Mouse (Mus musculus) forebrain, embryonic 12.5 days (tissue): ENCODE measurements around the gene Dnajc16. TPM values are rescaled to one million over a fixed set of nuclear protein-coding genes. Genes with fewer than 3 reads are reported as not detected.

Experiments used
- ATAC-seq: fragments of 200-750 bp; cut with Nextera tagmentation; 2 replicates; pipeline ENCODE4 v1.8.0; 2017; ENCODE audit warnings: moderate TSS enrichment; ENCODE audit not compliant: low FRiP score
- H3K27ac ChIP-seq: fragments of 300-500 bp; sonication (generic); 2 replicates; pipeline ENCODE4 v1.5.1; 2016; ENCODE audit warnings: mild to moderate bottlenecking
- H3K27me3 ChIP-seq: fragments of 300-500 bp; sonication (generic); 2 replicates; pipeline ENCODE4 v1.6.1; 2016; ENCODE audit warnings: mild to moderate bottlenecking
- H3K36me3 ChIP-seq: fragments of 300-500 bp; sonication (generic); replicated peaks from 2 replicates; pipeline ENCODE4 v1.6.1; 2016; ENCODE audit warnings: mild to moderate bottlenecking
- H3K4me1 ChIP-seq: fragments of 300-500 bp; sonication (generic); 2 replicates; pipeline ENCODE4 v1.6.1; 2016
- H3K4me2 ChIP-seq: fragments of 300-500 bp; sonication (generic); 2 replicates; pipeline ENCODE4 v1.6.1; 2016; ENCODE audit warnings: mild to moderate bottlenecking, moderate library complexity
- H3K4me3 ChIP-seq: fragments of 300-500 bp; sonication (generic); replicated peaks from 2 replicates; pipeline ENCODE4 v1.5.1; 2016; ENCODE audit warnings: mild to moderate bottlenecking
- H3K9ac ChIP-seq: fragments of 300-500 bp; sonication (generic); 2 replicates; pipeline ENCODE4 v1.6.1; 2016; ENCODE audit warnings: mild to moderate bottlenecking
- H3K9me3 ChIP-seq: fragments of 300-500 bp; sonication (generic); 2 replicates; pipeline ENCODE4 v1.6.1; 2016
- WGBS: fragments of 180-500 bp; shearing (Covaris S2); methylation state at CpG from one replicate; pipeline ENCODE4 v1.1.7; 2016; 5-methylcytosine and 5-hydroxymethylcytosine counted together
- polyA plus RNA-seq: library from polyadenylated mRNA; unstranded; fragments of >200 nt; fragmentation: Nextera tagmentation; extraction: Ambion mirVana; gene quantifications from 2 replicates; pipeline ENCODE4 v1.2.1, GENCODE M21; 2016

The Dnajc16 gene
- polyA plus RNA-seq, 1 experiment from 2014 or later, result 6.7 TPM

DNA sequence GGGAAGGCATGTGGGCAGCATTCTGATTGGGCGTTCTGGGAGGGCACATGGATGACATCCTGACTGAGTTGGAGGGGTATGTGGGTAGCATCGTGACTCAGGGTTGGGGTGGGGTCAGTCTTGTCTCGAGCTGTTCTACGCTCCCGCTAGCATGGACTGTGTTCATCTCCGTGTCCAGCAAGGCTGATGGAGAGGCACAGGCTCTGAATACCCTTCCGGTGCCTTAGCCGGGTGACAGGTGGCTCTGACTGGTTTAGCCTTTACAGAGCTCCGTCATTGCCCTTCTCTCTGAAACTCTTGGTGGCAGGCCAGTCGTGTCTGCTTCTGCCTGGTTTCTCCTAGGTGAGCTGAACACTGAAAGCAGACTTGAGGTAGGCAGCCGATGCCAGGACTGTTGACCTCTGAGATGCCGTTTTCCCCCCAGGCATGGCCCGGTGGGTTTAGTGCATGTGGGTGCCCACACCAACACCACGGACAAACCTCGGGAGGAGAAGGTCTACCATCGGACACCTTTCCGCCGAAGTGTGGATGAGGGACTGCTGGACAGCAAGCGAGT lies 35.3 kb downstream of the Dnajc16 start:
- Histone ChIP-seq H3K9ac (no peak overlapping the region), H3K27me3 (no peaks in the 10 kb centered on the region), H3K4me3 (no peak overlapping the region), H3K4me2 (no peak overlapping the region), H3K36me3 (no peaks in the 10 kb centered on the region), H3K27ac (no peak overlapping the region), H3K9me3 (no peaks in the 10 kb centered on the region), H3K4me1 (no peaks in the 10 kb centered on the region)
- 88% methylated on average over 19 of the region's 19 CpGs for WGBS
- no peak for ATAC-seq

DNA sequence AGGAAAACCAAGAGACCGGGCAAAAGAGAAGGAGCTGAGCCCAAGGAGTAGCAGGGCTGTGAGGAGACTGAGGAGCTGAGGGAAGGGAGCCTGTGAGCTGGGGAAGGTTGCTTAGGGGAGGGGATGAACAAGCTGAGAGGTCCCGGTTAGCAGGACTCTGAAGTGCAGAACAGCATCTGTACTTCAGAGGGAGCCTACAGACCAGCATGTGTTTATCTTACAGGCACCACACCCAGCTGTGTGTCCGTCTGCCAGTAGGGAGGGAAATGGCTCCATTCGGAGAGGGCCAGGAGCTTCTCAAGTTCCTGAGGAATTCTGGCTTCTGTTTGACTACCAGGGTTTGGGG lies 38.7 kb downstream of the Dnajc16 start:
- no peak for ATAC-seq
- Histone ChIP-seq H3K9me3 (no peaks in the 10 kb centered on the region), H3K27me3 (0 out of 2 replicates have a peak, but pooled peaks cover 3% of the 10 kb centered on the region), H3K4me3 (no peak overlapping the region), H3K4me1 (no peaks in the 10 kb centered on the region), H3K27ac (no peak overlapping the region), H3K4me2 (no peak overlapping the region), H3K9ac (no peak overlapping the region), H3K36me3 (no peaks in the 10 kb centered on the region)
- WGBS, result 18% methylated on average over 4 of the region's 4 CpGs

GRCm38 (mm10) chr4:141751419-141752075 lies 39.2 kb downstream of the Dnajc16 start:
- Histone ChIP-seq H3K9me3 (no peaks in the 10 kb centered on the region), H3K36me3 (no peaks in the 10 kb centered on the region), H3K9ac (no peak overlapping the region), H3K4me1 (no peaks in the 10 kb centered on the region), H3K4me2 (no peak overlapping the region), H3K27me3 (0 out of 2 replicates have a peak, but pooled peaks cover 3% of the 10 kb centered on the region), H3K4me3 (no peak overlapping the region), H3K27ac (no peak overlapping the region)
- ATAC-seq, result no peak
- 56% methylated on average over 4 of the region's 4 CpGs for WGBS

- Histone ChIP-seq H3K4me3 (no peak overlapping the region), H3K4me1 (no peaks in the 10 kb centered on the region), H3K4me2 (no peak overlapping the region), H3K27me3 (0 out of 2 replicates have a peak, but pooled peaks cover 3% of the 10 kb centered on the region), H3K9ac (no peak overlapping the region), H3K9me3 (no peaks in the 10 kb centered on the region), H3K27ac (no peak overlapping the region), H3K36me3 (no peaks in the 10 kb centered on the region)
- no peak for ATAC-seq
- WGBS, result 68% methylated on average over 3 of the region's 3 CpGs
Observed at GRCm38 (mm10) chr4:141750826-141751225, 39.9 kb downstream of the Dnajc16 start.

- no peaks in the 10 kb centered on the region for H3K9me3 ChIP-seq
- H3K9ac ChIP-seq, result no peak overlapping the region
- H3K4me2 ChIP-seq, result no peak overlapping the region
- ATAC-seq, result no peak
- WGBS, result 47% methylated on average over 11 of the region's 11 CpGs
- H3K4me1 ChIP-seq, result no peaks in the 10 kb centered on the region
- H3K36me3 ChIP-seq, result no peaks in the 10 kb centered on the region
- H3K4me3 ChIP-seq, result no peak overlapping the region
- H3K27me3 ChIP-seq, result 0 out of 2 replicates have a peak, but pooled peaks cover 3% of the 10 kb centered on the region
- H3K27ac ChIP-seq, result no peak overlapping the region
Observed at GRCm38 (mm10) chr4:141749557-141749956, 41.2 kb downstream of the Dnajc16 start.

DNA sequence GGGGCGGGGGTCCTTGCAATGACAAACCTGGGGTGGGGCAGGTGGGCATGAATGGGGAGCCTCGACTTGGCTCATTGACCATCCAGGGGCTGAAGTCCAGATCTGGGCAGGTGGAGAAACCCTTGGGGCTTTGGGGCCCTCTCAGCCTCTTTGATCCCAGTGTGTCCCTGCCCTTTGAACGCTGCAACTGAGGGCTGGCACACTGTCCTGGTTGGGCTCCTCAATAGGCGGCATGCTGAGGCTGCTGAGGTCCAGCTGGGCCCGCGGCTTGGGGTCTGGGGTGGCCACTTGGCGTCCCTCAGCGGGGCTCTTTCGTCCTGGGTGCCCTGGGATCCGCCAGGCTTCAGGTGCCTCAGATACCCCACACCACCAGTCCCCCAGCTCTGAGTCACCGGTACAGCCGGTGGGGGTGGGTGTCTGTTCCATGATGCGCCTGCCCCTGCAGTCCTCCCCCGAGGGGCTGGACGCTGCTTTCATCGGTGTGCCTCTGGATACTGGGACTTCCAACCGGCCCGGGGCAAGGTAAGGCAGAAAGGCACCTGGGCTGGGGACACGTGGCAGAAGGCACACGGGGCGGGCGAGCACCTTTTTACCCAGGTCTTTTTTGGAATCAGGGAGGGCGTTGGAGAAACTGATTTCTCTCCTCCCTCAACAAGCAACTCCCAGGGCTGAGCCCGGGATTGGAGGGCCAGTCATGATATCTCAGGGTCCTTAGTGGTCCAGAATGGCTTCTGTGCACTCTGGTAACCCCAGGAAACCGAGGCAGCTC lies 44.0 kb downstream of the Dnajc16 start, which contains the start of gene Agmat:
TSS of gene Agmat (plus strand) at position 95 of the 769 bp plus-strand sequence.
- H3K9me3 ChIP-seq, result no peaks in the 10 kb centered on the region
- H3K27ac ChIP-seq, result no peak within 1 kb of the TSS
- H3K36me3 ChIP-seq, result no peaks in the 10 kb centered on the region
- no peak within 1 kb of the TSS for H3K9ac ChIP-seq
- H3K27me3 ChIP-seq, result 0 out of 2 replicates have a peak, but pooled peaks cover 3% of the 10 kb centered on the region
- no peak within 1 kb of the TSS for H3K4me2 ChIP-seq
- H3K4me3 ChIP-seq, result no peak within 1 kb of the TSS
- no peaks in the 10 kb centered on the region for H3K4me1 ChIP-seq
- ATAC-seq, result no peak
- 30% methylated on average over 24 of the region's 25 CpGs for WGBS

DNA sequence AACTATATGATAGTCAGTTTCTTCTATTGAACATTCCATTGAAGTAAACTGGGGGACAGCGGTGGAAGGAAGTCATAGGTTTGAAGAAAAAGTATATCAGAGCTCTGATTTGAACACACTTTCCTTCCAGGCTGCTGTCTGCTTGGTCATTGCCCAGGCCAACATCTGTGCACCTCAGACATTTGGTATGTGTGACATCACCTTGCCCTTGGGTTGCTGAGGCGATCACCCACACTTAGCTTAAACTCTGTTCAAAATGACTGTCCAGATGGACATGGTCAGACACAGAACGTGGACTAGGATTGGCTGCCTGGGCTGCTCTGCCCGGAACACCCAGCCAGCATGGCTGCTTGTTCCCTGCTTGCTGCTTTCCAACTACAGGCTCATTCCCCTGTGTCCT lies 48.4 kb downstream of the Dnajc16 start:
- Histone ChIP-seq H3K4me3 (no peak overlapping the region), H3K4me1 (no peaks in the 10 kb centered on the region), H3K9me3 (no peaks in the 10 kb centered on the region), H3K9ac (no peak overlapping the region), H3K4me2 (no peak overlapping the region), H3K27me3 (no peaks in the 10 kb centered on the region), H3K27ac (no peak overlapping the region), H3K36me3 (no peaks in the 10 kb centered on the region)
- no peak for ATAC-seq
- WGBS, result 92% methylated on average over 4 of the region's 4 CpGs

GRCm38 (mm10) chr4:141741856-141742255 lies 48.9 kb downstream of the Dnajc16 start:
- no peak overlapping the region for H3K9ac ChIP-seq
- 71% methylated on average over 9 of the region's 9 CpGs for WGBS
- H3K4me1 ChIP-seq, result no peaks in the 10 kb centered on the region
- no peaks in the 10 kb centered on the region for H3K9me3 ChIP-seq
- no peak overlapping the region for H3K27ac ChIP-seq
- no peak for ATAC-seq
- no peaks in the 10 kb centered on the region for H3K36me3 ChIP-seq
- no peak overlapping the region for H3K4me3 ChIP-seq
- H3K4me2 ChIP-seq, result no peak overlapping the region
- H3K27me3 ChIP-seq, result no peaks in the 10 kb centered on the region

- Histone ChIP-seq H3K9ac (no peak overlapping the region), H3K4me2 (no peak overlapping the region), H3K4me1 (peaks cover 9% of the 10 kb centered on the region), H3K4me3 (no peak overlapping the region), H3K9me3 (no peaks in the 10 kb centered on the region), H3K36me3 (no peaks in the 10 kb centered on the region), H3K27me3 (no peaks in the 10 kb centered on the region), H3K27ac (no peak overlapping the region)
- 76% methylated on average over 8 of the region's 8 CpGs for WGBS
- no peak for ATAC-seq
Observed at GRCm38 (mm10) chr4:141738015-141738414, 52.7 kb downstream of the Dnajc16 start.

DNA sequence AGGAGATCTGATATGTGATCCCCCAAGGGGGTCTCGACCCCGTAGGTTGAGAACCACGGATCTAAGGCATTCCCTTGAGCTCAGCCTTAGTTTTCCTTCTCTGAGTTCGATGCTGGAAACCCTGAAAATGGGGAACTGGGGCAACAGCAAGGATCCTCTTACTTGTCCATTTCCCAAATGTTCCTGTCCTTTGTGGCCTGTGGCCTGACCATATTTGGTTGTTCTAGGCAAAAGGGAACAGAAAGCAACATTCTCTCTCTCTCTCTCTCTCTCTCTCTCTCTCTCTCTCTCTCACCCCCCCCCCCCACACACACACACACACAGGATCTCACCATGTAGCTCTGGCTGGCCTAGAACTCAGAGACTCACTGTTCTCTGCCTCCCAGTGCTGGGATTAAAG lies 53.9 kb downstream of the Dnajc16 start:
- H3K4me1 ChIP-seq, result peaks cover 9% of the 10 kb centered on the region
- H3K4me2 ChIP-seq, result no peak overlapping the region
- no peak overlapping the region for H3K4me3 ChIP-seq
- H3K9ac ChIP-seq, result no peak overlapping the region
- WGBS, result 81% methylated on average over 4 of the region's 4 CpGs
- ATAC-seq, result no peak
- H3K27ac ChIP-seq, result no peak overlapping the region
- no peaks in the 10 kb centered on the region for H3K9me3 ChIP-seq
- H3K27me3 ChIP-seq, result no peaks in the 10 kb centered on the region
- H3K36me3 ChIP-seq, result no peaks in the 10 kb centered on the region

GRCm38 (mm10) chr4:141735206-141735560 lies 55.5 kb downstream of the Dnajc16 start:
- peaks cover 9% of the 10 kb centered on the region for H3K4me1 ChIP-seq
- no peaks in the 10 kb centered on the region for H3K9me3 ChIP-seq
- 26% methylated on average over 9 of the region's 9 CpGs for WGBS
- peak overlapping the region; percentile 65 for H3K4me2 ChIP-seq
- H3K36me3 ChIP-seq, result no peaks in the 10 kb centered on the region
- no peak overlapping the region for H3K27ac ChIP-seq
- peaks cover 6% of the 10 kb centered on the region for H3K27me3 ChIP-seq
- no peak for ATAC-seq
- peak overlapping the region; percentile 38; the same call in 1 of the 2 replicates for H3K9ac ChIP-seq
- H3K4me3 ChIP-seq, result peak overlapping the region; percentile 40

- H3K4me3 ChIP-seq, result peak overlapping the region; percentile 40
- no peak overlapping the region for H3K27ac ChIP-seq
- 7% methylated on average over 24 of the region's 24 CpGs for WGBS
- peak overlapping the region; percentile 65 for H3K4me2 ChIP-seq
- peaks cover 7% of the 10 kb centered on the region for H3K27me3 ChIP-seq
- H3K9me3 ChIP-seq, result no peaks in the 10 kb centered on the region
- no peaks in the 10 kb centered on the region for H3K36me3 ChIP-seq
- H3K4me1 ChIP-seq, result peaks cover 9% of the 10 kb centered on the region
- ATAC-seq, result peak; percentile 98
- H3K9ac ChIP-seq, result peak overlapping the region; percentile 38; the same call in 1 of the 2 replicates
Observed at GRCm38 (mm10) chr4:141734446-141735205, 56.1 kb downstream of the Dnajc16 start.
